Mouse (Mus musculus) forebrain, postnatal 0 days (tissue): ENCODE results near the gene Cachd1. TPM values are rescaled to one million over a fixed set of nuclear protein-coding genes. Genes with fewer than 3 reads are reported as not detected.

Experiments used
- ATAC-seq: fragments of 200-750 bp; cut with Nextera tagmentation; 2 replicates; pipeline ENCODE4 v1.8.0; 2017; ENCODE audit warnings: mild to moderate bottlenecking, moderate library complexity
- DNase-seq: peaks from one replicate; pipeline ENCODE4 v3.0.0-alpha.2; 2015
- H3K27ac ChIP-seq: fragments of 300-500 bp; sonication (generic); 2 replicates; pipeline ENCODE4 v1.5.1; 2014; ENCODE audit warnings: low read depth, mild to moderate bottlenecking, antibody characterized with exemption, low read length, moderate library complexity, mixed read lengths
- H3K27me3 ChIP-seq: fragments of 300-500 bp; sonication (generic); 2 replicates; pipeline ENCODE4 v1.6.1; 2014; ENCODE audit warnings: mild to moderate bottlenecking, low read length, mixed read lengths; ENCODE audit not compliant: insufficient read depth
- H3K36me3 ChIP-seq: fragments of 300-500 bp; sonication (generic); 2 replicates; pipeline ENCODE4 v1.6.1; 2014; ENCODE audit warnings: mild to moderate bottlenecking, moderate library complexity; ENCODE audit not compliant: insufficient read depth
- H3K4me1 ChIP-seq: fragments of 300-500 bp; sonication (generic); 2 replicates; pipeline ENCODE4 v1.6.1; 2014; ENCODE audit warnings: antibody characterized with exemption; ENCODE audit not compliant: insufficient read depth
- H3K4me2 ChIP-seq: fragments of 300-500 bp; sonication (generic); 2 replicates; pipeline ENCODE4 v1.6.1; 2014; ENCODE audit warnings: low read depth, mild to moderate bottlenecking, moderate library complexity
- H3K4me3 ChIP-seq: fragments of 300-500 bp; sonication (generic); 2 replicates; pipeline ENCODE4 v1.5.1; 2014; ENCODE audit warnings: low read depth, low read length, mixed read lengths
- H3K9ac ChIP-seq: fragments of 300-500 bp; sonication (generic); 2 replicates; pipeline ENCODE4 v1.6.1; 2014; ENCODE audit warnings: mild to moderate bottlenecking
- H3K9me3 ChIP-seq: fragments of 300-500 bp; sonication (generic); 2 replicates; pipeline ENCODE4 v1.6.1; 2016; ENCODE audit warnings: low read length
- CTCF ChIP-seq: sonication (generic); IDR thresholded peaks from 2 replicates; pipeline ENCODE4 v1.5.1; 2016; ENCODE audit warnings: antibody characterized with exemption, control low read depth, low read depth
- WGBS: fragments of 180-500 bp; shearing (Covaris S2); extraction: QIAGEN DNeasy Blood & Tissue Kit; methylation state at CpG from one replicate; pipeline ENCODE4 v1.1.7; 2014; 5-methylcytosine and 5-hydroxymethylcytosine counted together
- polyA plus RNA-seq: library from polyadenylated mRNA; unstranded; fragments of >200 nt; fragmentation: Nextera tagmentation; extraction: Ambion mirVana; gene quantifications from 2 replicates; pipeline ENCODE4 v1.2.1, GENCODE M21; 2015
- total RNA-seq: library from RNA; depleted of rRNA; stranded (reverse); fragments of >200 nt; gene quantifications from 2 replicates; pipeline ENCODE4 v1.2.3, GENCODE M21; 2014

The Cachd1 gene
- total and polyA plus RNA-seq, 2 experiments from 2014 or later, result 12.9 to 16.9 TPM

DNA sequence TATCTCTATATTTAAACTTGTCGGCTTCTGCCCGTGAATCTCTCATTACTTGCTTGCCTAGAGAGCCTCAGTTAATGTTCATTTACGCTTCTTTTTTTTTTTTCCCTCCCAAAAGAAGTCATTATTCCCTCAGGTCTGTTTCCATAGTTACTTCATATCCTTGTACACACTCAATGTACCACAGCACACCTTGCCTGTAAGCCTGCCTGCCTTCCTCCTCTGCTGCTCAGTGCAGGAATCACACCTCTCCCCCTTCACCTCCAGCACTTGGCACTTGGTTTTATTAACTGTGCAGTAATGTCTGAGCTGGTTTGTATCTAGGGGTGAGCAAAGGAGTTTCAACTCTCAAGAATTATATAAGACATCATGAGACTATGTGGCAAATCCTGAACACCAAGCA, 121.5 kb downstream of the Cachd1 start:
- no peak overlapping the region for H3K9ac ChIP-seq
- peak; percentile 84 for ATAC-seq

DNA sequence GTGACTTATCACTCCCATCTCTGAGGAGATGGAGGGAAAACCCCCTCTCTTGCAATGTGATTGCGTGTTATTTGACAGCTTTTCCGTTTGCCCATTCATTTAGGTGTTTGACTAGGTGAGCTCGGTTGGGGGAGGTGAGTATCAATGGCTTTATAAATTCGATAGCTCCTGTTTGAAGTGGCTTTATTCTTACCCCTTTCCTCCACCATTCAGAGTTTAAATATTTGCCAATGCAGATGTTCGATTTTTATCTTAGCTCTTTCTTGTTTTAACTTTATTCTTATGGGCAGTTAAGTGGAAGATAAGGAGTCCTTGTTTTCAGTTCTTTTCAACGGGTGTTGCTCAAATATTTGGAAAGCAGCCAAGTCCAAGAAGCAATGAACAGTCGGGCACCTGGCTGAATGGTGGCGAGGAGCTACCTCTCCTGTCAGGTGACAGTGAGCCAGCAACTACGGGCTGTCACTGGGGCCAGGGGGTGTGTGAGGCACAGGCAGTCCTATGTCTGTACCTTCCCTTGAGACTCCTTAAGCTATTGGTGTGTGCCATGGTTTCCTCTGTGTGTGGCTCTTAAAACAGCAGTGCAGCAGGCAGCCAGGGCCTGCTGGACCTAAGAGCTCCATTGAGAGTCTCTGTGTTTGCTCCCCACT, 133.3 kb downstream of the Cachd1 start:
- H3K4me3 ChIP-seq, result no peak overlapping the region
- ATAC-seq, result no peak
- no peaks in the 10 kb centered on the region for H3K27me3 ChIP-seq
- DNase-seq, result no peak
- H3K4me2 ChIP-seq, result no peak overlapping the region
- H3K27ac ChIP-seq, result 0 out of 2 replicates have a peak overlapping the region, but pooled peaks have one; percentile 29
- no peaks in the 10 kb centered on the region for H3K36me3 ChIP-seq
- 35% methylated on average over 9 of the region's 9 CpGs for WGBS
- no peak for TF ChIP-seq CTCF
- peaks cover 4% of the 10 kb centered on the region; the same call in 1 of the 2 replicates for H3K4me1 ChIP-seq
- no peaks in the 10 kb centered on the region for H3K9me3 ChIP-seq
- H3K9ac ChIP-seq, result no peak overlapping the region

More for the DNA sequence above, 121.5 kb downstream of the Cachd1 start:
- H3K27me3 ChIP-seq, result no peaks in the 10 kb centered on the region
- no peaks in the 10 kb centered on the region for H3K9me3 ChIP-seq
- DNase-seq, result no peak
- WGBS, result 73% methylated on average over 3 of the region's 3 CpGs
- no peaks in the 10 kb centered on the region for H3K4me1 ChIP-seq
- H3K4me2 ChIP-seq, result no peak overlapping the region
- no peaks in the 10 kb centered on the region for H3K36me3 ChIP-seq
- no peak overlapping the region for H3K27ac ChIP-seq
- H3K4me3 ChIP-seq, result no peak overlapping the region
- 0 out of 2 replicates have a peak, but pooled peaks have one; percentile 4 for TF ChIP-seq CTCF

DNA sequence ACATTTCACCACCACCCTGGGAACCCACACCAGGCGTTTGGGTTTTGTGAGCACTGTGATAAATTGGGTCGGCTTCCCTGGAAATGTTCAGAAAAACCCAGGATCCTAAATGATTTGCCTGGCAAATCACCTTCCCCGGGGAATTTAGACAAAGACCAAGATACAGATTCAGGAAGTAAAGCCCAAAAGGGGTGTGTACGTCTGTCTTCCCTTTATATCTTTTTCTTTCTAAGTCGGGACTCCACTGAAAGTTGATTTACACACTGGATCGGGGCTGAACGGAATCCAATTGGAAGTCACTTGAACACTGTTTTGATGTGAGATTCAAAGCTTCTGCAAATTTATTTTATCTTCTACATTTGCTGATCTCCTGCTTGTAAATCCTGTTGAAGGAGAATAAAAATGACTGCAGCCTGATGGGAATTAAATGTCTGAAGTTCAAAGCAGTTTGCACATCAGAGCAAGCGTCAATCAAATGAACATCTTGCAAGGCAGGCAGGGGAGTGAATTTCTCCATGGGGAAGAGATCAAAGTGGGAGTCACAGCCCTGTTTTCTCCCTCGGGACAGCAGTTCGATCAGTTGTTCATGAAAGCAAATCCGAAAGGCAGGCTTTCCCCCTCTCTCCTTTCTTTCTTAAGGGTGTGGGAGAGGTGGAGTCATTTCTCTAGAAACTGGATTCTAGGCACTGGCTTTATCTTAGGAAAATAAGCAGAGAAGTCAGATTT, 134.3 kb downstream of the Cachd1 start:
- Histone ChIP-seq H3K9me3 (no peaks in the 10 kb centered on the region), H3K4me3 (no peak overlapping the region), H3K9ac (no peak overlapping the region), H3K4me1 (peaks cover 4% of the 10 kb centered on the region; the same call in 1 of the 2 replicates), H3K27ac (no peak overlapping the region), H3K27me3 (no peaks in the 10 kb centered on the region), H3K36me3 (no peaks in the 10 kb centered on the region), H3K4me2 (peak overlapping the region; percentile 17; the same call in 1 of the 2 replicates)
- DNase-seq (no peak), ATAC-seq (no peak)
- WGBS, result 15% methylated on average over 11 of the region's 11 CpGs
- TF ChIP-seq CTCF, result no peak

DNA sequence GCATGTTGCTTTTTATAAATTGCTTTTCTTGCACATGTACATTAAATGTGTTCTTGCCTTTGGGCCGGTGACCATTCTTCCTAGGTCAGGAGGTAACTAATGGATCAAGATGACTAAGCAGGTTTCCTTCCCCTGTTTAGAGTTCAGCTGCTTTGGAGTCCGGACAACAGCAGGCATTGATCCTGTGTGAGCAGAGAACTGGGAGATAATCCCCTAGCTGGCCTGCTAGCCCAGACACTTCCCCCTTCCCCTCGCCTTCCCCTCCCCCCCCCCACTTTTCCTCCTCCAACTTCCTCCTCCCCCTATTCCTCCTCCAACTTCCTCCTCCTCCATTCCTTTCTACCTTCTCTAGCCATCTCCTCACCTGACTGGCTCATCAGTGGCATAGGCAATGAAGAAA, 135.2 kb downstream of the Cachd1 start:
- peaks cover 4% of the 10 kb centered on the region; the same call in 1 of the 2 replicates for H3K4me1 ChIP-seq
- H3K27ac ChIP-seq, result no peak overlapping the region
- WGBS, result 37% methylated on average over 3 of the region's 3 CpGs
- DNase-seq (no peak), ATAC-seq (no peak)
- H3K27me3 ChIP-seq, result no peaks in the 10 kb centered on the region
- H3K9me3 ChIP-seq, result no peaks in the 10 kb centered on the region
- no peaks in the 10 kb centered on the region for H3K36me3 ChIP-seq
- H3K9ac ChIP-seq, result no peak overlapping the region
- no peak overlapping the region for H3K4me3 ChIP-seq
- no peak for TF ChIP-seq CTCF
- H3K4me2 ChIP-seq, result no peak overlapping the region

DNA sequence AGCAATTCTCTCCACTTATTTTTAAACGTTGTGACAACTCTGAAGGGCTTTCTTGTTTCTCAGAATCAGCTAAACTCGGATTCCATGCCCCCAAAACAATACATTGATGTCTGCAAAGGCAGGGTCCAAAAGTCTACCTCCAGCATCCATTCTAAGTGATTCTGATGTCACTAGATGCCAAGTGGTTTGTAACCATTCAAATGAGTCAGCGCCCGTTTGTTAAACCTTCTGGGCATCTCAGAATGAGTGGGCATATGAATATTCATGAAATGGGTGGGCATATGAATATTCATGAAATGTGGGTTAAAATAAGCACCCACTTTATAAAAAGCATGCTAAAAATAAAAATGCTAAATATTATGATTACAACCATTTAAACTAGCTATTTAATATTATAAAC, 137.2 kb downstream of the Cachd1 start:
- ATAC-seq (peak; percentile 52; the same call in 1 of the 2 replicates), DNase-seq (peak; percentile 59)
- Histone ChIP-seq H3K4me1 (peaks cover 4% of the 10 kb centered on the region; the same call in 1 of the 2 replicates), H3K36me3 (no peaks in the 10 kb centered on the region), H3K4me3 (no peak overlapping the region), H3K9me3 (no peaks in the 10 kb centered on the region), H3K27ac (no peak overlapping the region), H3K9ac (no peak overlapping the region), H3K4me2 (no peak overlapping the region), H3K27me3 (no peaks in the 10 kb centered on the region)
- WGBS, result 19% methylated on average over 4 of the region's 4 CpGs
- no peak for TF ChIP-seq CTCF

DNA sequence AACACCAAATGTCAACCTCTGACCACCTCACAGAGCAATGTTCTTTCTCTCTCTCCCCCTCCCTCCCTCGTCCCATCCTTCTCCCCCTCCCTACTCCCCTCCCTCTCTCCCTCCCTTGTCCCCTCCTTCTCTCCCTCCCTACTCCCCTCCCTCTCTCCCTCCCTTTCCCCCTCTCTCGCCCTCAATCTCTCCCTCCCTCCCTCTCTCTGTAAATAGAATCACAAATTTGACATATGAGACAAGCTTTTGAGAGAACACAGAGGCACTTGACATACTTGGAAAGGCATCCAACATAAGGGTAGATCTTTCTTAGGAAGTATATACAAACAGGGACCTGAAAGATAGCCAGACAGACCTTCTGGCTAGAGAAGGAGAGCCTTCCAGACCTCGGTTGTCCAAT, 138.1 kb downstream of the Cachd1 start:
- H3K36me3 ChIP-seq, result no peaks in the 10 kb centered on the region
- H3K9me3 ChIP-seq, result no peaks in the 10 kb centered on the region
- TF ChIP-seq CTCF, result no peak
- H3K27me3 ChIP-seq, result no peaks in the 10 kb centered on the region
- H3K4me3 ChIP-seq, result no peak overlapping the region
- DNase-seq, result no peak
- H3K9ac ChIP-seq, result no peak overlapping the region
- ATAC-seq, result peak; percentile 44; the same call in 1 of the 2 replicates
- H3K27ac ChIP-seq, result no peak overlapping the region
- H3K4me2 ChIP-seq, result no peak overlapping the region
- H3K4me1 ChIP-seq, result peaks cover 4% of the 10 kb centered on the region; the same call in 1 of the 2 replicates
- 31% methylated on average over 3 of the region's 3 CpGs for WGBS

DNA sequence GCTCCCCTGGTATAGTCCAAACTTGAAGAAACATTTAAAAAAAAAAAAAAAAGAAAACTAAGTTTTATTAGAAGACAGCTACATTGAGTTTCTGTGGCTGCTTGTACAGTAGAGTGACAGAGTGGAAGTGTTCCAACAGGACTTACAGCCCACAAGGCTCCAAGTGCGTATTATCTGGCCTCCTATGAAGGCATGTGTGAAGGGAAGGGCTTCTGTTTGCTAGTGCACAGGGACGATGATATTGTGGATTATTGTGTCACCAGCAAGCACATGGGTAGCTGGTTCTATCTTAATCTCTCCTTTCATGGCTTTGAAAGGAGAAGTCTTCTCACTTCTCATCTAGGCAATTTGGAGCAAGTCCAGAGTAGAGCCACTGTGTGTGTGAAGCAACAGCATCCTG, 138.6 kb downstream of the Cachd1 start:
- peaks cover 4% of the 10 kb centered on the region; the same call in 1 of the 2 replicates for H3K4me1 ChIP-seq
- no peaks in the 10 kb centered on the region for H3K27me3 ChIP-seq
- no peak overlapping the region for H3K9ac ChIP-seq
- no peak overlapping the region for H3K4me2 ChIP-seq
- DNase-seq (no peak), ATAC-seq (no peak)
- TF ChIP-seq CTCF, result no peak
- no peak overlapping the region for H3K4me3 ChIP-seq
- H3K27ac ChIP-seq, result no peak overlapping the region
- WGBS, result 44% methylated on average over 2 of the region's 2 CpGs
- no peaks in the 10 kb centered on the region for H3K36me3 ChIP-seq
- no peaks in the 10 kb centered on the region for H3K9me3 ChIP-seq
